Mouse (Mus musculus): ENCODE measurements around the gene Hvcn1.

The Hvcn1 gene

GRCm38 (mm10) chr5:122235196-122235836, 28.7 kb downstream of the Hvcn1 start:
- DNase-seq (ENCODE audit: low spot score), result no peak

- DNase-seq (ENCODE audit: low spot score), result no peak
Observed at GRCm38 (mm10) chr5:122237200-122237599, 30.6 kb downstream of the Hvcn1 start.

GRCm38 (mm10) chr5:122239618-122240017, 33.0 kb downstream of the Hvcn1 start:
- DNase-seq (ENCODE audit: low spot score), result no peak

GRCm38 (mm10) chr5:122240521-122240920, 33.9 kb downstream of the Hvcn1 start:
- DNase-seq (ENCODE audit: low spot score), result no peak

GRCm38 (mm10) chr5:122240989-122241388, 34.4 kb downstream of the Hvcn1 start:
- no peak for DNase-seq (ENCODE audit: low spot score)

GRCm38 (mm10) chr5:122242521-122243123, 36.0 kb downstream of the Hvcn1 start:
- DNase-seq (ENCODE audit: low spot score), result no peak

GRCm38 (mm10) chr5:122243781-122244523, 37.3 kb downstream of the Hvcn1 start:
- DNase-seq (ENCODE audit: low spot score), result no peak

GRCm38 (mm10) chr5:122245186-122245585, 38.6 kb downstream of the Hvcn1 start:
- DNase-seq (ENCODE audit: low spot score), result no peak

GRCm38 (mm10) chr5:122246547-122247167, 40.1 kb downstream of the Hvcn1 start:
- no peak for DNase-seq (ENCODE audit: low spot score)

- DNase-seq (ENCODE audit: low spot score), result no peak
Observed at GRCm38 (mm10) chr5:122247529-122247928, 40.9 kb downstream of the Hvcn1 start.

GRCm38 (mm10) chr5:122247934-122248333, 41.3 kb downstream of the Hvcn1 start:
- DNase-seq (ENCODE audit: low spot score), result no peak

- no peak for DNase-seq (ENCODE audit: low spot score)
Observed at GRCm38 (mm10) chr5:122249281-122249680, 42.7 kb downstream of the Hvcn1 start.

GRCm38 (mm10) chr5:122251895-122252606, 45.4 kb downstream of the Hvcn1 start:
- no peak for DNase-seq (ENCODE audit: low spot score)

GRCm38 (mm10) chr5:122258027-122258741, 51.6 kb downstream of the Hvcn1 start:
- DNase-seq (ENCODE audit: low spot score), result no peak

- no peak for DNase-seq (ENCODE audit: low spot score)
Observed at GRCm38 (mm10) chr5:122262104-122262503, 55.5 kb downstream of the Hvcn1 start.

- peak; percentile 85 for DNase-seq (ENCODE audit: low spot score)
Observed at GRCm38 (mm10) chr5:122263933-122264905, 57.6 kb downstream of the Hvcn1 start, which contains the start of gene Tctn1. Gene Tctn1, minus strand, starts transcription at chr5:122264460.

- no peak for DNase-seq (ENCODE audit: low spot score)
Observed at GRCm38 (mm10) chr5:122265187-122265586, 58.6 kb downstream of the Hvcn1 start.

- DNase-seq (ENCODE audit: low spot score), result no peak
Observed at GRCm38 (mm10) chr5:122265942-122266341, 59.3 kb downstream of the Hvcn1 start.

GRCm38 (mm10) chr5:122267136-122267535, 60.5 kb downstream of the Hvcn1 start:
- no peak for DNase-seq (ENCODE audit: low spot score)

GRCm38 (mm10) chr5:122267899-122268298, 61.3 kb downstream of the Hvcn1 start:
- peak; percentile 66 for DNase-seq (ENCODE audit: low spot score)

Data from spleen, adult 12 weeks (tissue).